Mouse (Mus musculus) kidney, postnatal 0 days (tissue): ENCODE measurements around the gene Alg5. TPM values are rescaled to one million over a fixed set of nuclear protein-coding genes. Genes with fewer than 3 reads are reported as not detected.
"Not testable (repeated sequence)": the region's sequence is repeated elsewhere in the genome, so short reads cannot be mapped to it uniquely, and the experiment has no call there.

ENCODE experiments used
- ATAC-seq: fragments of 200-750 bp; cut with Nextera tagmentation; replicated peaks from 2 replicates; pipeline ENCODE4 v1.8.0; 2017; ENCODE audit warnings: low read depth, moderate number of reproducible peaks, moderate TSS enrichment, moderate library complexity; ENCODE audit not compliant: low FRiP score
- DNase-seq: peaks from one replicate; pipeline ENCODE4 v3.0.0-alpha.2; 2016; ENCODE audit warnings: low spot score
- H3K27ac ChIP-seq: fragments of 300-500 bp; sonication (generic); 2 replicates; pipeline ENCODE4 v1.5.1; 2014; ENCODE audit warnings: mild to moderate bottlenecking
- H3K27me3 ChIP-seq: fragments of 300-500 bp; sonication (generic); 2 replicates; pipeline ENCODE4 v1.6.1; 2014; ENCODE audit warnings: low read length, mixed read lengths; ENCODE audit not compliant: insufficient read depth
- H3K36me3 ChIP-seq: fragments of 300-500 bp; sonication (generic); 2 replicates; pipeline ENCODE4 v1.6.1; 2014; ENCODE audit warnings: low read length, mixed read lengths; ENCODE audit not compliant: insufficient read depth
- H3K4me1 ChIP-seq: fragments of 300-500 bp; sonication (generic); replicated peaks from 2 replicates; pipeline ENCODE4 v1.6.1; 2014; ENCODE audit warnings: antibody characterized with exemption, low read length, mixed read lengths; ENCODE audit not compliant: insufficient read depth
- H3K4me2 ChIP-seq: fragments of 300-500 bp; sonication (generic); 2 replicates; pipeline ENCODE4 v1.6.1; 2014; ENCODE audit warnings: mild to moderate bottlenecking, low read length, moderate library complexity, mixed read lengths
- H3K4me3 ChIP-seq: fragments of 300-500 bp; sonication (generic); replicated peaks from 2 replicates; pipeline ENCODE4 v1.5.1; 2014; ENCODE audit warnings: low read depth, low read length
- H3K9ac ChIP-seq: fragments of 300-500 bp; sonication (generic); 2 replicates; pipeline ENCODE4 v1.6.1; 2014; ENCODE audit warnings: low read depth, low read length
- H3K9me3 ChIP-seq: fragments of 300-500 bp; sonication (generic); replicated peaks from 2 replicates; pipeline ENCODE4 v1.6.1; 2016; ENCODE audit warnings: low read length, inconsistent platforms, mixed read lengths
- CTCF ChIP-seq: IDR thresholded peaks from 2 replicates; pipeline ENCODE4 v1.5.1; 2016; ENCODE audit warnings: antibody characterized with exemption, low read depth, mild to moderate bottlenecking, moderate library complexity
- WGBS: fragments of 180-500 bp; shearing (Covaris S2); extraction: QIAGEN DNeasy Blood & Tissue Kit; methylation state at CpG from one replicate; pipeline ENCODE4 v1.1.7; 2014; 5-methylcytosine and 5-hydroxymethylcytosine counted together
- polyA plus RNA-seq: library from polyadenylated mRNA; unstranded; fragments of >200 nt; fragmentation: Nextera tagmentation; extraction: Ambion mirVana; gene quantifications from 2 replicates; pipeline ENCODE4 v1.2.1, GENCODE M21; 2015

The Alg5 gene
- 80.1 and 86.4 TPM in 2 replicates for polyA plus RNA-seq

GRCm38 (mm10) chr3:54735247-54736046, at the start of gene Alg5, which contains the start of gene Exosc8:
Gene Alg5 (plus strand): TSS chr3:54735539.
Gene Exosc8 (minus strand): TSS chr3:54735393.
- Histone ChIP-seq H3K36me3 (peaks cover 30% of the 10 kb centered on the region), H3K9ac (peak within 1 kb of the TSS; percentile 76)

GRCm38 (mm10) chr3:54687245-54687644, 48.1 kb upstream of the Alg5 start:
- no peak for TF ChIP-seq CTCF
- Histone ChIP-seq H3K27ac (no peak overlapping the region), H3K4me2 (no peak overlapping the region), H3K9ac (no peak overlapping the region), H3K4me1 (no peaks in the 10 kb centered on the region), H3K36me3 (no peaks in the 10 kb centered on the region), H3K27me3 (no peaks in the 10 kb centered on the region), H3K4me3 (no peak overlapping the region), H3K9me3 (no peaks in the 10 kb centered on the region)
- ATAC-seq (no peak), DNase-seq (no peak)
- WGBS = 61% methylated on average over 2 of the region's 2 CpGs

More at GRCm38 (mm10) chr3:54735247-54736046, at the start of gene Alg5, which contains the start of gene Exosc8:
- Histone ChIP-seq H3K4me1 (0 out of 2 replicates have a peak, but pooled peaks cover 7% of the 10 kb centered on the region), H3K9me3 (no peaks in the 10 kb centered on the region), H3K27ac (peak within 1 kb of the TSS; percentile 99), H3K4me3 (peak within 1 kb of the TSS; percentile 95), H3K4me2 (peak within 1 kb of the TSS; percentile 86), H3K27me3 (no peaks in the 10 kb centered on the region)
- peak; percentile 90 for ATAC-seq
- peak; percentile 73 for DNase-seq
- peak; percentile 84 for TF ChIP-seq CTCF
- under 1% methylated on average over 57 of the region's 65 CpGs for WGBS

- no peak for ATAC-seq
Observed at GRCm38 (mm10) chr3:54689091-54689490, 46.2 kb upstream of the Alg5 start.

GRCm38 (mm10) chr3:54692202-54693055, 42.9 kb upstream of the Alg5 start, which contains the start of gene Supt20:
Gene Supt20 (plus strand): TSS chr3:54692807.
- ATAC-seq (peak; percentile 99), DNase-seq (peak; percentile 99)
- H3K9ac ChIP-seq = peak within 1 kb of the TSS; percentile 78
- H3K27ac ChIP-seq = peak within 1 kb of the TSS; percentile 93
- no peaks in the 10 kb centered on the region for H3K4me1 ChIP-seq
- WGBS = 2% methylated on average over 65 of the region's 65 CpGs
- H3K4me3 ChIP-seq = peak within 1 kb of the TSS; percentile 81
- TF ChIP-seq CTCF = no peak
- H3K27me3 ChIP-seq = no peaks in the 10 kb centered on the region
- no peaks in the 10 kb centered on the region for H3K9me3 ChIP-seq
- H3K36me3 ChIP-seq = peaks cover 10% of the 10 kb centered on the region; the same call in 1 of the 2 replicates
- H3K4me2 ChIP-seq = peak within 1 kb of the TSS; percentile 83

More at GRCm38 (mm10) chr3:54689091-54689490, 46.2 kb upstream of the Alg5 start:
- Histone ChIP-seq H3K4me2 (no peak overlapping the region), H3K4me1 (no peaks in the 10 kb centered on the region), H3K36me3 (no peaks in the 10 kb centered on the region), H3K27ac (no peak overlapping the region), H3K9ac (no peak overlapping the region), H3K4me3 (no peak overlapping the region), H3K9me3 (no peaks in the 10 kb centered on the region), H3K27me3 (no peaks in the 10 kb centered on the region)
- DNase-seq = peak; percentile 82
- 43% methylated on average over 2 of the region's 2 CpGs for WGBS
- peak; percentile 73 for TF ChIP-seq CTCF

GRCm38 (mm10) chr3:54693056-54693415, 42.3 kb upstream of the Alg5 start:
- no peak for TF ChIP-seq CTCF
- H3K4me2 ChIP-seq = peak overlapping the region; percentile 48
- no peak for DNase-seq
- H3K27me3 ChIP-seq = no peaks in the 10 kb centered on the region
- no peaks in the 10 kb centered on the region for H3K9me3 ChIP-seq
- H3K4me3 ChIP-seq = peak overlapping the region; percentile 81
- no peak for ATAC-seq
- peak overlapping the region; percentile 78 for H3K9ac ChIP-seq
- no peaks in the 10 kb centered on the region for H3K4me1 ChIP-seq
- peaks cover 10% of the 10 kb centered on the region; the same call in 1 of the 2 replicates for H3K36me3 ChIP-seq
- WGBS = 0% methylated on average over 8 of the region's 8 CpGs
- peak overlapping the region; percentile 93 for H3K27ac ChIP-seq

- H3K4me2 ChIP-seq = no peak overlapping the region
- 74% methylated on average over 5 of the region's 5 CpGs for WGBS
- no peak overlapping the region for H3K27ac ChIP-seq
- H3K4me3 ChIP-seq = no peak overlapping the region
- H3K27me3 ChIP-seq = no peaks in the 10 kb centered on the region
- DNase-seq (no peak), ATAC-seq (no peak)
- no peak overlapping the region for H3K9ac ChIP-seq
- H3K36me3 ChIP-seq = peaks cover 41% of the 10 kb centered on the region; the same call in 1 of the 2 replicates
- no peaks in the 10 kb centered on the region for H3K9me3 ChIP-seq
- H3K4me1 ChIP-seq = no peaks in the 10 kb centered on the region
- TF ChIP-seq CTCF = no peak
Observed at GRCm38 (mm10) chr3:54699759-54700301, 35.5 kb upstream of the Alg5 start.

GRCm38 (mm10) chr3:54704106-54704505, 31.2 kb upstream of the Alg5 start:
- peaks cover 45% of the 10 kb centered on the region for H3K36me3 ChIP-seq

More at GRCm38 (mm10) chr3:54704106-54704505, 31.2 kb upstream of the Alg5 start:
- not testable (repeated sequence) for H3K27ac ChIP-seq, H3K4me3 ChIP-seq, DNase-seq, H3K9me3 ChIP-seq, H3K27me3 ChIP-seq, ATAC-seq, H3K4me2 ChIP-seq, H3K9ac ChIP-seq, H3K4me1 ChIP-seq
- 95% methylated on average over 8 of the region's 8 CpGs for WGBS
